Mouse (Mus musculus) kidney, adult 2 months (tissue): ENCODE data around the gene Ano6. TPM values are rescaled to one million over a fixed set of nuclear protein-coding genes. Genes with fewer than 3 reads are reported as not detected.

Experiments
- DNase-seq: peaks from one replicate; pipeline ENCODE4 v3.0.0; 2021
- H3K27ac ChIP-seq: fragments of 200-500 bp; 2 replicates; pipeline ENCODE4 v1.5.1; 2012; ENCODE audit warnings: low read depth, low read length, control low read depth, inconsistent platforms; ENCODE audit not compliant: insufficient read depth
- H3K27me3 ChIP-seq: fragments of 200-500 bp; replicated peaks from 2 replicates; pipeline ENCODE4 v1.6.1; 2012; ENCODE audit warnings: mild to moderate bottlenecking, moderate library complexity, low read length, inconsistent platforms; ENCODE audit not compliant: control insufficient read depth, insufficient read depth
- H3K36me3 ChIP-seq: fragments of 200-500 bp; 2 replicates; pipeline ENCODE4 v1.6.1; 2012; ENCODE audit warnings: mild to moderate bottlenecking, moderate library complexity, low read length, inconsistent platforms; ENCODE audit not compliant: control insufficient read depth, insufficient read depth
- H3K4me1 ChIP-seq: fragments of 200-500 bp; 2 replicates; pipeline ENCODE4 v1.6.1; 2011; ENCODE audit warnings: low read length; ENCODE audit not compliant: control insufficient read depth, insufficient read depth
- H3K4me3 ChIP-seq: fragments of 200-500 bp; 2 replicates; pipeline ENCODE4 v1.5.1; 2011; ENCODE audit warnings: mild to moderate bottlenecking, low read depth, low read length, control low read depth; ENCODE audit not compliant: insufficient read depth
- CTCF ChIP-seq: fragments of 200-500 bp; conservative IDR thresholded peaks from 2 replicates; pipeline ENCODE4 v1.5.1; 2011; ENCODE audit warnings: low read depth, mild to moderate bottlenecking, control low read depth, low read length, moderate library complexity, mixed read lengths; ENCODE audit not compliant: insufficient read depth, insufficient read length
- POLR2A ChIP-seq: fragments of 200-500 bp; IDR thresholded peaks from one replicate; pipeline ENCODE4 v1.6.1; 2011; ENCODE audit warnings: low read depth, low read length, control low read depth
- WGBS: fragments of 180-500 bp; shearing (Covaris S2); methylation state at CpG from one replicate; pipeline ENCODE4 v1.1.7; 2018; 5-methylcytosine and 5-hydroxymethylcytosine counted together
- polyA plus RNA-seq: library from polyadenylated mRNA; depleted of rRNA; stranded (reverse); fragments of >200 nt; gene quantifications from 2 replicates; pipeline ENCODE4 v1.2.3, GENCODE M21; 2012

Ano6 gene
- polyA plus RNA-seq, 1 experiment = 40.3 TPM

- WGBS = 66% methylated on average over 12 of the region's 12 CpGs
- TF ChIP-seq POLR2A = no peak
- peaks cover 38% of the 10 kb centered on the region for H3K4me1 ChIP-seq
- peak overlapping the region; percentile 46 for H3K4me3 ChIP-seq
- H3K27me3 ChIP-seq = no peaks in the 10 kb centered on the region
- H3K27ac ChIP-seq = peak overlapping the region; percentile 79
- no peak for DNase-seq
- no peaks in the 10 kb centered on the region for H3K36me3 ChIP-seq
Observed at GRCm38 (mm10) chr15:95830206-95830560, 39.5 kb downstream of the Ano6 start.

DNA sequence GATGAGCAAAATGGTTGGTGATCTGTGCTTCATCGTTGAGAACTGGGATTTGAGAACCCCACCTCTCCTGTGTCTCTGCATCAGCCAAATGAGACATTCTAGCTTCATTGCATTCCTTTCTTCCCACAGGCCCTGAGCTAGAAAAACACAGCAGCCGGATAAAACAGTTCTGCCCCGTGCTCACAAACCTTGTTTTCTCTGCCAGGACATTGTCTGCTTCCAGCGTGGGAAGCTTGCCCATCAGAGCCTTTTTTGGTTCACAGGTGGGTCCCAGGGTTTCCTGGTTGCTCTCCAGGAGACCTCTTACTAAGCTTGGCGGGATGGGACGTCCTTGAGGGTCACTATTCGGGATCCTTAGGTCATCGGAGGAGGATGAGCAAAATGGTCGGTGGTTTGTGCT is 42.6 kb downstream of the Ano6 start:
- no peak for DNase-seq
- no peak overlapping the region for H3K4me3 ChIP-seq
- 53% methylated on average over 9 of the region's 9 CpGs for WGBS
- H3K4me1 ChIP-seq = peaks cover 52% of the 10 kb centered on the region
- peak overlapping the region; percentile 35 for H3K27ac ChIP-seq
- no peaks in the 10 kb centered on the region for H3K27me3 ChIP-seq
- no peaks in the 10 kb centered on the region for H3K36me3 ChIP-seq
- TF ChIP-seq POLR2A (no peak), CTCF (no peak)

- no peak for TF ChIP-seq POLR2A
- no peak for TF ChIP-seq CTCF
- peaks cover 48% of the 10 kb centered on the region for H3K4me1 ChIP-seq
- no peaks in the 10 kb centered on the region for H3K27me3 ChIP-seq
- peak overlapping the region; percentile 89 for H3K27ac ChIP-seq
- H3K36me3 ChIP-seq = no peaks in the 10 kb centered on the region
- DNase-seq = no peak
- no peak overlapping the region for H3K4me3 ChIP-seq
- 19% methylated on average over 4 of the region's 4 CpGs for WGBS
Observed at GRCm38 (mm10) chr15:95836077-95836476, 45.4 kb downstream of the Ano6 start.

DNA sequence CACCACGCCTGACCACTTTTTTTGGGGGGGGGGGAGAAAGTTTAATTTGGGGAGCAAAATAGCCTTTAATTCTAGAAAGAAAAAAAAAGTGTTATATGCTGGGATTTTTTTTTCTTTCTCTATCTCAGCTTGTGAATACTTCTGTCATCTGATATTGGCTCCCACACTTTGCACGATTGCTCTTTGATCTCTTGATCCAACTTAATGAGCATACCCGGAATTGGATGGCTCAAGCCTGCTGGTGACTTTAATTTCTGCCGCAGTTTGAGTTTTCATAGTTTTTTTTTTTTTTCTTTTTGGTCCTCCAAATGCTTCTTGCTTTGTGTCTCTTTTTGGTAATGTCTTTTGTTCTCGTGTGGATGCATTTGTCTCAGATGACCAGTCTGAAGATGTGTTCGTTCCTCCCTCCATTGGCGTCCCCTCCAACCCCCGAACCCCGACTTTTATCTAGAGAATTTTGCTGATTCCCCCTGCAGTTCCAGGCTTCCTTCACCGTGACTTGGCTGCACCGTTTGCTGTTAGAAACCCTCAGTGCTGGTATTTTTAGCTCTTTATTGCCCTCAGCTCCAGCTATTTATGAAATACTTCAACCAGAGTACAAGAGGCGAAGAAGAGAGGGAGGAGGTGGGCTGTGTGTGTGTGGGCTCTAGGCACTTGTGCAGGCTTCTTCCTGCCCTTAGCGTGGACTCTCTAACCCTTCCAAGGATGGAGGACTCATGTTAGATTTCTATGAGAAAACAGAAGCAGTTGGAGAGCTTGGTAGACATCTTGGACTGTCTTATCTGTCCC is 46.2 kb downstream of the Ano6 start:
- 22% methylated on average over 13 of the region's 13 CpGs for WGBS
- Histone ChIP-seq H3K36me3 (no peaks in the 10 kb centered on the region), H3K27me3 (no peaks in the 10 kb centered on the region), H3K27ac (peak overlapping the region; percentile 89), H3K4me1 (peaks cover 43% of the 10 kb centered on the region), H3K4me3 (no peak overlapping the region)
- TF ChIP-seq CTCF (no peak), POLR2A (no peak)
- DNase-seq = peak; percentile 72

DNA sequence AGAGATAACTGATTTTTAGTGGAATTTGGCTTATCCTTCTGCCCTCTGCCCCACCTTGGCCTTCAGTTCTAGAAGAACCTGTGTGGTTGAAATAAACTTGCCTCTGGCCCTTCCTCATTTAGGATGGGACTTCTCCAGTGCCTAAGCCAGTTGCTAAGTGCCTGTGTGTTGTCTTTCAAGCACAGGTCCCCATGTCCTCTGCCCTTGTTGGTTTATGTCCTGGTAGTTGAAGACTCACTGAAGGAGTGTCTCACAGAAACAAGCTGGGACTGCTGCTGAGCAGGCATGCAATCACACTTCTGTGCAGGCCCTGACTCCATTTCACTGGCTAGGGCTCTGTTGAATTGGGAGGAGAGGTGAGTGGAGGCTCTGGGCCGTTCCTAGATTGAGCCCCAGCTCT is 46.9 kb downstream of the Ano6 start:
- no peak overlapping the region for H3K4me3 ChIP-seq
- H3K36me3 ChIP-seq = no peaks in the 10 kb centered on the region
- H3K4me1 ChIP-seq = peaks cover 46% of the 10 kb centered on the region
- 47% methylated on average over 1 of the region's 1 CpGs for WGBS
- H3K27me3 ChIP-seq = no peaks in the 10 kb centered on the region
- peak overlapping the region; percentile 96 for H3K27ac ChIP-seq
- peak; percentile 35 for DNase-seq
- TF ChIP-seq CTCF (no peak), POLR2A (no peak)

- Histone ChIP-seq H3K4me3 (no peak overlapping the region), H3K27me3 (no peaks in the 10 kb centered on the region), H3K27ac (peak overlapping the region; percentile 96), H3K36me3 (no peaks in the 10 kb centered on the region), H3K4me1 (peaks cover 45% of the 10 kb centered on the region)
- DNase-seq = peak; percentile 90
- 19% methylated on average over 11 of the region's 11 CpGs for WGBS
- TF ChIP-seq CTCF (no peak), POLR2A (no peak)
Observed at GRCm38 (mm10) chr15:95838171-95839020, 47.8 kb downstream of the Ano6 start.

DNA sequence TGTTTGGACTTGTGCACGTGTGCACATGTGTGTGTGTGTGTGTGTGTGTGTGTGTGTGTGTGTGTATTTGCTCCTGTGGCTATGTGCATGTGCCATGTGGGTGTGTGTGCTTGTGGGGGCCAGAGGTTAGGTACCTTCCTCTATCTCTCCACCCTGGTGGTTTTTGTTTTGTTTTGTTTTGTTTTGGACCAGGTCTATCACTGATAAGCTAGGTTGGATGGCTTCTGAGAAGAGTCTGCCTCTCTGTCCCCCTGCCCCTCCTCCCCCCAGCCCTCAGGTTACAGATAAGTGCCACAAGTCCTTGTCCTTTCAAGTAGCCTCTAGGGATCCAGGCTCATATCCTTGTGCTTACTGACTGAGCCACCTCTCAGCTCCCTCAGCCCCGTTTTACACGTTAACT is 49.1 kb downstream of the Ano6 start:
- H3K4me3 ChIP-seq = no peak overlapping the region
- peaks cover 47% of the 10 kb centered on the region for H3K4me1 ChIP-seq
- no peak for DNase-seq
- no peaks in the 10 kb centered on the region for H3K36me3 ChIP-seq
- TF ChIP-seq POLR2A (no peak), CTCF (no peak)
- 84% methylated on average over 3 of the region's 3 CpGs for WGBS
- H3K27me3 ChIP-seq = no peaks in the 10 kb centered on the region
- 0 out of 2 replicates have a peak overlapping the region, but pooled peaks have one; percentile 49 for H3K27ac ChIP-seq
